Mouse (Mus musculus): Measurements from ENCODE around the gene Fut7. TPM values are rescaled to one million over a fixed set of nuclear protein-coding genes. Genes with fewer than 3 reads are reported as not detected.

Gene Fut7
- polyA plus RNA-seq, 1 experiment = 0.08 TPM

DNA sequence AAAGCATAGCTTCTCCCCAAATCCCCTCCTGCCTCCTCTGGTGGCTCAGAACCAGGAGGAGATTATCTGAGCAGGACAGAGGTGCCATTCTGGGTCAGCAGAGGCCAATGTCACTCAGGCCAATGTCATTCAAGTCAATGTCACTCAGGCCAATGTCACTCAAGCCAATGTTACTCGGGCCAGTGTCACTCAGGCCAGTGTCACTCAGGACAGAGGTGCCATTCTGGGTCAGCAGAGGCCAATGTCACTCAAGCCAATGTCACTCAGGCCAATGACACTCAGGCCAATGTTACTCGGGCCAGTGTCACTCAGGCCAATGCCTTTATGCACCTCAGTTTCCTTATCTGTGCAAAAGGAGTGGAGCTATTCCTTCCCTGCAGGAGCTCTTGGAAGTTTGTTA, 49.5 kb downstream of the Fut7 start:
- peaks cover 24% of the 10 kb centered on the region for H3K27me3 ChIP-seq (ENCODE audit: control insufficient read depth, insufficient read depth, insufficient read length)
- TF ChIP-seq CEBPB (IDR thresholded peaks at IDR 0.05; ENCODE audit: insufficient read depth, poor library complexity, severe bottlenecking) (no peak), MYOD1 (IDR thresholded peaks at IDR 0.05; ENCODE audit: control insufficient read depth in 1 of 3, insufficient read length in 2 of 3, low read depth in 2 of 3) (no peak), TCF12 (IDR thresholded peaks at IDR 0.05; ENCODE audit: insufficient read depth, poor library complexity, severe bottlenecking) (no peak), MAX (IDR thresholded peaks at IDR 0.05; ENCODE audit: low read depth) (no peak), POLR2A (IDR thresholded peaks at IDR 0.05; ENCODE audit: insufficient read length, low read depth) (no peak), REST (IDR thresholded peaks at IDR 0.05; ENCODE audit: insufficient read depth, insufficient read length) (no peak), TCF3 (IDR thresholded peaks at IDR 0.05; ENCODE audit: insufficient read length, low read depth) (no peak), POLR2AphosphoS2 (IDR thresholded peaks at IDR 0.05; ENCODE audit: insufficient read length, low read depth) (no peak), E2F4 (IDR thresholded peaks at IDR 0.05; ENCODE audit: insufficient read depth) (no peak), MYOG (IDR thresholded peaks at IDR 0.05; ENCODE audit: control insufficient read depth in 1 of 3, insufficient read depth in 1 of 3, insufficient read length in 2 of 3, low read depth in 2 of 3) (no peak), USF1 (IDR thresholded peaks at IDR 0.05; ENCODE audit: low read depth) (no peak), SRF (IDR thresholded peaks at IDR 0.05; ENCODE audit: control insufficient read depth, insufficient read length, low read depth) (no peak)
- no peaks in the 10 kb centered on the region for H3K79me2 ChIP-seq (ENCODE audit: control insufficient read depth, insufficient read depth)
- no peak overlapping the region for H3ac ChIP-seq (ENCODE audit: control insufficient read depth, insufficient read length)
- no peaks in the 10 kb centered on the region for H3K36me3 ChIP-seq (ENCODE audit: control insufficient read depth, insufficient read depth)
- H3K4me3 ChIP-seq = no peak overlapping the region
- no peak overlapping the region for H3K4me2 ChIP-seq (ENCODE audit: low read depth)

Other genes starting within 250 kb of the Fut7 start
- gene Nrarp, start 242.5 kb upstream of the Fut7 start, polyA plus RNA-seq (2012; fragmentation: generic; extraction: Trizol) = 1.3 TPM
- gene Tor4a, start 226.4 kb upstream of the Fut7 start, polyA plus RNA-seq (2012; fragmentation: generic; extraction: Trizol) = 9.2 TPM
- gene Nelfb, start 211.8 kb upstream of the Fut7 start, polyA plus RNA-seq (2012; fragmentation: generic; extraction: Trizol) = 55.8 TPM
- gene Stpg3, start 208.6 kb upstream of the Fut7 start, polyA plus RNA-seq (2012; fragmentation: generic; extraction: Trizol) = not detected
- 0.48 TPM for gene Fam166a, start 204.5 kb upstream of the Fut7 start, polyA plus RNA-seq (2012; fragmentation: generic; extraction: Trizol)
- gene Tubb4b, start 198.6 kb upstream of the Fut7 start, polyA plus RNA-seq (2012; fragmentation: generic; extraction: Trizol) = 359 TPM
- not detected for gene Slc34a3, start 188.9 kb upstream of the Fut7 start, polyA plus RNA-seq (2012; fragmentation: generic; extraction: Trizol)
- not detected for gene Rnf224, start 186.5 kb upstream of the Fut7 start, polyA plus RNA-seq (2012; fragmentation: generic; extraction: Trizol)
- gene Rnf208, start 181.0 kb upstream of the Fut7 start, polyA plus RNA-seq (2012; fragmentation: generic; extraction: Trizol) = 0.59 TPM
- gene Cysrt1, start 180.8 kb upstream of the Fut7 start, polyA plus RNA-seq (2012; fragmentation: generic; extraction: Trizol) = not detected
- 4.5 TPM for gene AL732309.1, start 176.4 kb upstream of the Fut7 start, polyA plus RNA-seq (2012; fragmentation: generic; extraction: Trizol)
- 47.2 TPM for gene Tmem203, start 167.8 kb upstream of the Fut7 start, polyA plus RNA-seq (2012; fragmentation: generic; extraction: Trizol)
- 5.5 TPM for gene Tprn, start 160.6 kb upstream of the Fut7 start, polyA plus RNA-seq (2012; fragmentation: generic; extraction: Trizol)
- 106 TPM for gene Ssna1, start 150.8 kb upstream of the Fut7 start, polyA plus RNA-seq (2012; fragmentation: generic; extraction: Trizol)
- 97.9 TPM for gene Anapc2, start 150.8 kb upstream of the Fut7 start, polyA plus RNA-seq (2012; fragmentation: generic; extraction: Trizol)
- 0.40 TPM for gene Tmem210, start 135.1 kb upstream of the Fut7 start, polyA plus RNA-seq (2012; fragmentation: generic; extraction: Trizol)
- gene Lrrc26, start 133.4 kb upstream of the Fut7 start, polyA plus RNA-seq (2012; fragmentation: generic; extraction: Trizol) = 1.6 TPM
- gene Grin1, start 104.1 kb upstream of the Fut7 start, polyA plus RNA-seq (2012; fragmentation: generic; extraction: Trizol) = 0.12 TPM
- gene Man1b1, start 90.9 kb upstream of the Fut7 start, polyA plus RNA-seq (2012; fragmentation: generic; extraction: Trizol) = 46.3 TPM
- gene Dpp7, start 66.9 kb upstream of the Fut7 start, polyA plus RNA-seq (2012; fragmentation: generic; extraction: Trizol) = 43.0 TPM
- gene Uap1l1, start 57.6 kb upstream of the Fut7 start, polyA plus RNA-seq (2012; fragmentation: generic; extraction: Trizol) = 68.3 TPM
- gene Sapcd2, start 50.9 kb upstream of the Fut7 start, polyA plus RNA-seq (2012; fragmentation: generic; extraction: Trizol) = 10.4 TPM
- 0.89 TPM for gene Entpd2, start 27.4 kb upstream of the Fut7 start, polyA plus RNA-seq (2012; fragmentation: generic; extraction: Trizol)
- 114 TPM for gene Npdc1, start 23.9 kb upstream of the Fut7 start, polyA plus RNA-seq (2012; fragmentation: generic; extraction: Trizol)
- gene Abca2, start 5.4 kb downstream of the Fut7 start, polyA plus RNA-seq (2012; fragmentation: generic; extraction: Trizol) = 9.8 TPM
- gene Clic3, start 33.6 kb downstream of the Fut7 start, polyA plus RNA-seq (2012; fragmentation: generic; extraction: Trizol) = 13.5 TPM
- 64.3 TPM for gene Paxx, start 37.8 kb downstream of the Fut7 start, polyA plus RNA-seq (2012; fragmentation: generic; extraction: Trizol)
- 9.8 TPM for gene Ptgds, start 46.8 kb downstream of the Fut7 start, polyA plus RNA-seq (2012; fragmentation: generic; extraction: Trizol)
- not detected for gene Lcn12, start 70.6 kb downstream of the Fut7 start, polyA plus RNA-seq (2012; fragmentation: generic; extraction: Trizol)
- 53.6 TPM for gene Fbxw5, start 77.5 kb downstream of the Fut7 start, polyA plus RNA-seq (2012; fragmentation: generic; extraction: Trizol)
- 0.74 TPM for gene C8g, start 78.5 kb downstream of the Fut7 start, polyA plus RNA-seq (2012; fragmentation: generic; extraction: Trizol)
- gene Traf2, start 123.7 kb downstream of the Fut7 start, polyA plus RNA-seq (2012; fragmentation: generic; extraction: Trizol) = 40.4 TPM
- 513 TPM for gene Edf1, start 134.6 kb downstream of the Fut7 start, polyA plus RNA-seq (2012; fragmentation: generic; extraction: Trizol)
- 8.7 TPM for gene Mamdc4, start 151.6 kb downstream of the Fut7 start, polyA plus RNA-seq (2012; fragmentation: generic; extraction: Trizol)
- 108 TPM for gene Phpt1, start 152.0 kb downstream of the Fut7 start, polyA plus RNA-seq (2012; fragmentation: generic; extraction: Trizol)
- gene Ajm1, start 158.5 kb downstream of the Fut7 start, polyA plus RNA-seq (2012; fragmentation: generic; extraction: Trizol) = 1.0 TPM
- 76.5 TPM for gene Rabl6, start 185.3 kb downstream of the Fut7 start, polyA plus RNA-seq (2012; fragmentation: generic; extraction: Trizol)
- 0.13 TPM for gene Ccdc183, start 194.4 kb downstream of the Fut7 start, polyA plus RNA-seq (2012; fragmentation: generic; extraction: Trizol)
- 32.6 TPM for gene Tmem141, start 198.7 kb downstream of the Fut7 start, polyA plus RNA-seq (2012; fragmentation: generic; extraction: Trizol)
- 0.10 TPM for gene Fcna, start 204.8 kb downstream of the Fut7 start, polyA plus RNA-seq (2012; fragmentation: generic; extraction: Trizol)
- gene Lcn8, start 229.9 kb downstream of the Fut7 start, polyA plus RNA-seq (2012; fragmentation: generic; extraction: Trizol) = not detected
- gene Lcn5, start 234.7 kb downstream of the Fut7 start, polyA plus RNA-seq (2012; fragmentation: generic; extraction: Trizol) = not detected